Mouse (Mus musculus) liver, adult 2 months (tissue): ENCODE measurements around the gene Trpm5. TPM values are rescaled to one million over a fixed set of nuclear protein-coding genes. Genes with fewer than 3 reads are reported as not detected.

Experiments used
- DNase-seq: peaks from one replicate; pipeline ENCODE4 v3.0.0-alpha.2; 2011; ENCODE audit warnings: low read depth, low spot score; ENCODE audit errors: extremely low read depth
- H3K27ac ChIP-seq: fragments of 200-500 bp; replicated peaks from 2 replicates; pipeline ENCODE4 v1.5.1; 2012; ENCODE audit warnings: low read depth, mild to moderate bottlenecking, control low read depth, inconsistent platforms, low read length; ENCODE audit not compliant: insufficient read depth
- H3K27me3 ChIP-seq: fragments of 200-500 bp; 2 replicates; pipeline ENCODE4 v1.6.1; 2012; ENCODE audit warnings: mild to moderate bottlenecking, moderate library complexity, low read length, inconsistent platforms; ENCODE audit not compliant: control insufficient read depth, insufficient read depth
- H3K36me3 ChIP-seq: fragments of 200-500 bp; 2 replicates; pipeline ENCODE4 v1.6.1; 2012; ENCODE audit warnings: low read length, inconsistent platforms; ENCODE audit not compliant: control insufficient read depth, insufficient read depth
- H3K4me1 ChIP-seq: fragments of 200-500 bp; 2 replicates; pipeline ENCODE4 v1.6.1; 2011; ENCODE audit warnings: low read length; ENCODE audit not compliant: control insufficient read depth, insufficient read depth
- H3K4me3 ChIP-seq: fragments of 200-500 bp; 2 replicates; pipeline ENCODE4 v1.5.1; 2011; ENCODE audit warnings: low read depth, mild to moderate bottlenecking, control low read depth, low read length, moderate library complexity; ENCODE audit not compliant: insufficient read depth
- H3K79me2 ChIP-seq: fragments of 200-500 bp; 2 replicates; pipeline ENCODE4 v1.6.1; 2012; ENCODE audit warnings: inconsistent platforms, mild to moderate bottlenecking, low read length, moderate library complexity; ENCODE audit not compliant: control insufficient read depth, insufficient read depth
- H3K9ac ChIP-seq: fragments of 200-500 bp; 2 replicates; pipeline ENCODE4 v1.6.1; 2012; ENCODE audit warnings: low read depth, mild to moderate bottlenecking, control low read depth, inconsistent platforms, low read length
- CTCF ChIP-seq: fragments of 200-500 bp; IDR thresholded peaks from 2 replicates; pipeline ENCODE4 v1.5.1; 2011; ENCODE audit warnings: low read depth, low read length, control low read depth
- POLR2A ChIP-seq: fragments of 200-500 bp; IDR thresholded peaks from 2 replicates; pipeline ENCODE4 v1.6.1; 2011; ENCODE audit warnings: low read length, control low read depth; ENCODE audit not compliant: insufficient read depth; ENCODE audit errors: extremely low read depth
- WGBS: fragments of 180-500 bp; shearing (Covaris S2); methylation state at CpG from one replicate; pipeline ENCODE4 v1.1.7; 2018; 5-methylcytosine and 5-hydroxymethylcytosine counted together
- polyA plus RNA-seq: library from polyadenylated mRNA; depleted of rRNA; stranded (reverse); fragments of >200 nt; gene quantifications from 2 replicates; pipeline ENCODE4 v1.2.3, GENCODE M21; 2012
- total RNA-seq: library from RNA; depleted of rRNA; stranded (reverse); fragments of >200 nt; gene quantifications from 2 replicates; pipeline ENCODE4 v1.2.3, GENCODE M21; 2014

The Trpm5 gene
- total and polyA plus RNA-seq, 2 experiments, result under 0.01 to 0.02 TPM

GRCm38 (mm10) chr7:143100759-143101158 is 6.3 kb upstream of the Trpm5 start:
- Histone ChIP-seq H3K9ac (no peak overlapping the region), H3K27me3 (no peaks in the 10 kb centered on the region), H3K36me3 (no peaks in the 10 kb centered on the region), H3K4me3 (no peak overlapping the region), H3K27ac (no peak overlapping the region), H3K4me1 (no peaks in the 10 kb centered on the region), H3K79me2 (no peaks in the 10 kb centered on the region)
- 60% methylated on average over 4 of the region's 4 CpGs for WGBS
- no peak for DNase-seq
- no peak for TF ChIP-seq CTCF
- TF ChIP-seq POLR2A, result no peak

DNA sequence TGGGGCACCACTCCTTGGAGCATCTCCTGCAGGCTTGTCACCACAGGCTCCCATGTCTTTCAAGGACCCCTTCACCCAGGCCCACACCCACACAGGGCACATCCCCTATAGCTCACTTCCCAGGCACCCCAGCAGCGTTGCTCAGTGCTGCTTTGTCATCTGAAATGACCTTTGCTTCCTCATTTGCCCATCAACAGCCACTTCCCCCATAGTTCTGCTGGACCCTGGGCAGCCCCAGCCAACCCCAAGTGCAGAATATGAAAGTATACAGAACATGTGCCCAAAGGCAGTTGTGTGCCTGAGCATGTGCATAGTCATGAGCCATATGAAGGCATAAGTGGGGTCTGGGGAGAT is 1.1 kb upstream of the Trpm5 start:
- Histone ChIP-seq H3K36me3 (no peaks in the 10 kb centered on the region), H3K79me2 (no peaks in the 10 kb centered on the region), H3K9ac (no peak overlapping the region), H3K4me1 (no peaks in the 10 kb centered on the region), H3K27me3 (no peaks in the 10 kb centered on the region), H3K27ac (no peak overlapping the region), H3K4me3 (no peak overlapping the region)
- WGBS, result 39% methylated on average over 1 of the region's 1 CpGs
- TF ChIP-seq CTCF, result no peak
- TF ChIP-seq POLR2A, result no peak
- no peak for DNase-seq

DNA sequence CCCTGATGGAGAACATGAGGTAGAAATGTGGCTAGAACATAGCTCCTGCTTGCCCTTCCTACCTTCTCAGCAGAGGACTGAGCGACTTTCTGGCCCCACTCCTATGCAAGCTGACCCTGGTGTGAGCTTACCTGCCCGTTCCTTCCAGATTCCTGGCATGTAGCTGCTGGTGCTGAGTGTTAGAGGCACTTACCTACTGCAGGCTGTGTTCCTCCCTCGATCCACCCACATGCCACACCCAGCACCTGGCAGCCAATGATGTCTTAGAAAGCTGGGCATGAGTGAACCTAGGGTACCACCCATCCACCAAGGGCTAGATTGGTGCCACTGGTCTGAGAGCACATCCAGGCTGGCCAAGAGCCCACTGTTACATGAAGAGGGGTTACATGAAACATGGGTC is 595 bp downstream of the Trpm5 start:
- TF ChIP-seq CTCF (no peak), POLR2A (no peak)
- 83% methylated on average over 3 of the region's 3 CpGs for WGBS
- H3K27ac ChIP-seq, result no peak overlapping the region

DNA sequence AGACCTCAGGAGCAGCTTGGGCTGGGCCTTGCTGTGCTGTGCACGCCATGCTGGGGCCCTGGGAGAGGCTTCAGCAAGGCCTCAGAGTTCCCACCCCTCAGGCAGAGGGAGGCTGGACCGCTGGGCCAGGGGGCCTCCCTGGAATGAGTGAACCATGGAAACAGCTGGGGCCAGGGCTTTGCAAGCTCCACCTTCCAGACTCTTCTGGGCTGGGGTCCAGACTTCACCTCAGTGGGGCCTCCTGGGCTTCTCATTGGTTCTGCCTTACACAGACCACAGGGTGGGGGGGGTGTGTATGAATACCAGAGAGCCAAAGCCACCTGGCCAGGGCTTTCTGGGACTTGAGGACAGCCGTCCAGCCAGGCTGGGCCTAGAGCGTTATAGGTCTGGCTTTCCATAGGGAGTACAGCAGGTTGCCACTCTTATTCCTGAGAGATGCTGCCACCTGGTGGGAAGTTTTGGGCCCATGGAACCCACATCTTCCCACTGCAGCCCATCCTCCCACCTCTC is 7.3 kb downstream of the Trpm5 start:
- Histone ChIP-seq H3K27ac (no peak overlapping the region), H3K79me2 (no peaks in the 10 kb centered on the region), H3K27me3 (no peaks in the 10 kb centered on the region), H3K4me3 (no peak overlapping the region), H3K4me1 (no peaks in the 10 kb centered on the region), H3K36me3 (no peaks in the 10 kb centered on the region), H3K9ac (no peak overlapping the region)
- TF ChIP-seq POLR2A (no peak), CTCF (peak; percentile 67)
- 66% methylated on average over 4 of the region's 4 CpGs for WGBS
- peak; percentile 19 for DNase-seq

More for the DNA sequence above, 595 bp downstream of the Trpm5 start:
- Histone ChIP-seq H3K4me1 (no peaks in the 10 kb centered on the region), H3K9ac (no peak overlapping the region), H3K4me3 (no peak overlapping the region), H3K36me3 (no peaks in the 10 kb centered on the region), H3K27me3 (no peaks in the 10 kb centered on the region), H3K79me2 (no peaks in the 10 kb centered on the region)
- DNase-seq, result no peak

GRCm38 (mm10) chr7:143086366-143086765 is 8.1 kb downstream of the Trpm5 start:
- no peaks in the 10 kb centered on the region for H3K36me3 ChIP-seq
- H3K4me1 ChIP-seq, result no peaks in the 10 kb centered on the region
- H3K79me2 ChIP-seq, result no peaks in the 10 kb centered on the region
- peak; percentile 36 for DNase-seq
- TF ChIP-seq CTCF (peak; percentile 75), POLR2A (no peak)
- WGBS, result 59% methylated on average over 2 of the region's 2 CpGs
- no peak overlapping the region for H3K27ac ChIP-seq
- H3K4me3 ChIP-seq, result no peak overlapping the region
- H3K9ac ChIP-seq, result no peak overlapping the region
- no peaks in the 10 kb centered on the region for H3K27me3 ChIP-seq

DNA sequence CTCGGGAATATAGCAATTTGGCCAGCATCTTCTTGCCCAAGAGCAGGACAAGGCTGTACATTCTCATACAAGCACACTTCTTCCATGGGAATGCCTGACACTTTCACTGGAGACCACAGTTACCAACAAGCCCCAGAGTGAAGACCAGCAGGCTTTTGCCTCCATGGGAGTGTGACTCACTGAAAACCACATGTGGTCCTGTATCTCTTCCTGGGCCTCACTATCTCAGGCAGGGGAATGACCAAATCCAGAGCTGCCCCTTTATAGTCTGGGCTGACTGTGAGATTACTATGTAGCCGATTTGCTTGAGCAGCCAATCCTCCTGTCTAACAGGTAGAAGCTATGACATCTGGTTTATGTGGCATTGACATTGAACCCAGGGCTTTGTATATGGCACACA is 10.7 kb downstream of the Trpm5 start:
- Histone ChIP-seq H3K4me1 (peaks cover 11% of the 10 kb centered on the region; the same call in 1 of the 2 replicates), H3K4me3 (no peak overlapping the region), H3K9ac (no peak overlapping the region), H3K27me3 (no peaks in the 10 kb centered on the region), H3K36me3 (no peaks in the 10 kb centered on the region), H3K79me2 (no peaks in the 10 kb centered on the region), H3K27ac (no peak overlapping the region)
- TF ChIP-seq CTCF (no peak), POLR2A (no peak)
- no peak for DNase-seq
- 80% methylated on average over 2 of the region's 2 CpGs for WGBS
